Mouse (Mus musculus): ENCODE data around the gene Gm21981.

The Gm21981 gene

GRCm38 (mm10) chr17:47702548-47703345 is 8.5 kb upstream of the Gm21981 start:
- no peak for DNase-seq

- no peak for DNase-seq
These were observed 7.5 kb upstream of the Gm21981 start for GRCm38 (mm10) chr17:47701793-47702192.

- no peak for DNase-seq
These were observed 4.8 kb upstream of the Gm21981 start for GRCm38 (mm10) chr17:47699055-47699454.

- DNase-seq = no peak
These were observed 3.9 kb upstream of the Gm21981 start for GRCm38 (mm10) chr17:47698156-47698555.

GRCm38 (mm10) chr17:47695337-47695710 is 1.1 kb upstream of the Gm21981 start:
- DNase-seq = no peak

- DNase-seq = peak; percentile 96
These were observed 465 bp upstream of the Gm21981 start, which contains the start of gene Prickle4 for GRCm38 (mm10) chr17:47694503-47695336. Gene Prickle4 (minus strand): TSS chr17:47694736.

GRCm38 (mm10) chr17:47693671-47694441 is 399 bp downstream of the Gm21981 start:
- no peak for DNase-seq

- no peak for DNase-seq
These were observed 2.6 kb downstream of the Gm21981 start for GRCm38 (mm10) chr17:47691650-47692049.

GRCm38 (mm10) chr17:47689894-47690293 is 4.4 kb downstream of the Gm21981 start:
- no peak for DNase-seq

GRCm38 (mm10) chr17:47688608-47689575 is 5.4 kb downstream of the Gm21981 start, which contains the start of gene Frs3:
Gene Frs3 (plus strand): TSS chr17:47689030.
- DNase-seq = peak; percentile 74

- no peak for DNase-seq
These were observed 6.0 kb downstream of the Gm21981 start, which contains the start of gene Tomm6 for GRCm38 (mm10) chr17:47688344-47688607. Gene Tomm6 (minus strand): TSS chr17:47688386.

GRCm38 (mm10) chr17:47687409-47688343 is 6.6 kb downstream of the Gm21981 start:
- DNase-seq = peak; percentile 97

GRCm38 (mm10) chr17:47682836-47683235 is 11.4 kb downstream of the Gm21981 start:
- DNase-seq = no peak

- no peak for DNase-seq
These were observed 15.6 kb downstream of the Gm21981 start for GRCm38 (mm10) chr17:47678702-47679101.

GRCm38 (mm10) chr17:47678238-47678637 is 16.0 kb downstream of the Gm21981 start:
- no peak for DNase-seq

GRCm38 (mm10) chr17:47676581-47676980 is 17.7 kb downstream of the Gm21981 start:
- DNase-seq = no peak

GRCm38 (mm10) chr17:47672311-47673111 is 21.7 kb downstream of the Gm21981 start:
- DNase-seq = no peak

- no peak for DNase-seq
These were observed 22.3 kb downstream of the Gm21981 start for GRCm38 (mm10) chr17:47671988-47672310.

- DNase-seq = no peak
These were observed 25.1 kb downstream of the Gm21981 start for GRCm38 (mm10) chr17:47669166-47669565.

GRCm38 (mm10) chr17:47664474-47664873 is 29.8 kb downstream of the Gm21981 start:
- DNase-seq = no peak

All from layer of hippocampus, adult 9-11 months (tissue).